Mouse (Mus musculus): ENCODE measurements around the gene Gm48551. TPM values are rescaled to one million over a fixed set of nuclear protein-coding genes. Genes with fewer than 3 reads are reported as not detected.

Gene Gm48551
- total RNA-seq, 2 experiments from 2014 or later = 3.7 to 4.4 TPM

- intact Hi-C loops (cut with DNase I) = no loop called here
- no peak for DNase-seq
Measured at GRCm38 (mm10) chr10:81356352-81356990, 27.8 kb upstream of the Gm48551 start.

- intact Hi-C loops (cut with DNase I) = no loop called here
- DNase-seq = peak; percentile 94
Measured at GRCm38 (mm10) chr10:81356991-81357844, 27.0 kb upstream of the Gm48551 start, which contains the start of gene Mfsd12. Mfsd12 (plus strand) TSS chr10:81357491.

GRCm38 (mm10) chr10:81358209-81358608, 26.1 kb upstream of the Gm48551 start:
- no peak for DNase-seq
- intact Hi-C loops (cut with DNase I) = no loop called here

- intact Hi-C loops (cut with DNase I) = no loop called here
- no peak for DNase-seq
Measured at GRCm38 (mm10) chr10:81358841-81359240, 25.4 kb upstream of the Gm48551 start.

- intact Hi-C loops (cut with DNase I) = no loop called here
- DNase-seq = no peak
Measured at GRCm38 (mm10) chr10:81360721-81361120, 23.5 kb upstream of the Gm48551 start.

- no peak for DNase-seq
- intact Hi-C loops (cut with DNase I) = no loop called here
Measured at GRCm38 (mm10) chr10:81362336-81362949, 21.8 kb upstream of the Gm48551 start.

GRCm38 (mm10) chr10:81363436-81364346, 20.6 kb upstream of the Gm48551 start:
- no peak for DNase-seq
- intact Hi-C loops (cut with DNase I) = no loop called here

- intact Hi-C loops (cut with DNase I) = no loop called here
- DNase-seq = no peak
Measured at GRCm38 (mm10) chr10:81364666-81365065, 19.6 kb upstream of the Gm48551 start.

GRCm38 (mm10) chr10:81365073-81365472, 19.2 kb upstream of the Gm48551 start:
- DNase-seq = no peak
- intact Hi-C loops (cut with DNase I) = no loop called here

GRCm38 (mm10) chr10:81365672-81366476, 18.4 kb upstream of the Gm48551 start, which contains the start of gene 4930404N11Rik:
4930404N11Rik (minus strand) TSS chr10:81365816.
- intact Hi-C loops (cut with DNase I) = no loop called here
- DNase-seq = no peak

GRCm38 (mm10) chr10:81366477-81367206, 17.6 kb upstream of the Gm48551 start:
- DNase-seq = no peak
- intact Hi-C loops (cut with DNase I) = no loop called here

- no peak for DNase-seq
- intact Hi-C loops (cut with DNase I) = no loop called here
Measured at GRCm38 (mm10) chr10:81367207-81367495, 17.1 kb upstream of the Gm48551 start.

- intact Hi-C loops (cut with DNase I) = no loop called here
- no peak for DNase-seq
Measured at GRCm38 (mm10) chr10:81375322-81375721, 8.9 kb upstream of the Gm48551 start.

- intact Hi-C loops (cut with DNase I) = no loop called here
- no peak for DNase-seq
Measured at GRCm38 (mm10) chr10:81376561-81377361, 7.5 kb upstream of the Gm48551 start.

GRCm38 (mm10) chr10:81377362-81377664, 7.0 kb upstream of the Gm48551 start:
- intact Hi-C loops (cut with DNase I) = no loop called here
- DNase-seq = no peak

GRCm38 (mm10) chr10:81377793-81378552, 6.3 kb upstream of the Gm48551 start, which contains the start of gene Fzr1:
Fzr1 (minus strand) TSS chr10:81378516.
- intact Hi-C loops (cut with DNase I) = no loop called here

GRCm38 (mm10) chr10:81378553-81379182, 5.6 kb upstream of the Gm48551 start:
- intact Hi-C loops (cut with DNase I) = no loop called here
- peak; percentile 100 for DNase-seq

More at GRCm38 (mm10) chr10:81377793-81378552, 6.3 kb upstream of the Gm48551 start, which contains the start of gene Fzr1:
- DNase-seq = no peak

Measured in left cerebral cortex, postnatal 4 days (tissue).